Mouse (Mus musculus): Measurements from ENCODE around the gene Kbtbd8. TPM values are rescaled to one million over a fixed set of nuclear protein-coding genes. Genes with fewer than 3 reads are reported as not detected.

The Kbtbd8 gene
- polyA plus RNA-seq, 1 experiment from 2014 or later: 1.4 TPM

- peak; percentile 36 for TF ChIP-seq CTCF (IDR thresholded peaks at IDR 0.05; ENCODE audit: low read depth)
- no peaks in the 10 kb centered on the region for H3K4me1 ChIP-seq (replicated peaks; ENCODE audit: insufficient read depth, low read length)
- H3K4me2 ChIP-seq (ENCODE audit: low read length): peak overlapping the region; percentile 79
- H3K4me3 ChIP-seq (replicated peaks; ENCODE audit: low read depth, low read length): peak overlapping the region; percentile 84
- peak overlapping the region; percentile 50 for H3K9ac ChIP-seq (ENCODE audit: low read depth, low read length)
- under 1% methylated on average over 86 of the region's 103 CpGs for WGBS
- ATAC-seq (replicated peaks; ENCODE audit: low FRiP score, low read depth) (peak; percentile 100), DNase-seq (ENCODE audit: low spot score) (peak; percentile 99)
- no peaks in the 10 kb centered on the region for H3K36me3 ChIP-seq (ENCODE audit: insufficient read depth, low read length)
- no peak overlapping the region for H3K27ac ChIP-seq
- no peaks in the 10 kb centered on the region for H3K9me3 ChIP-seq (replicated peaks; ENCODE audit: low read length)
- no peaks in the 10 kb centered on the region for H3K27me3 ChIP-seq (ENCODE audit: insufficient read depth, low read length)
Observed at GRCm38 (mm10) chr6:95117614-95118541, 838 bp downstream of the Kbtbd8 start.

GRCm38 (mm10) chr6:95119389-95119788, 2.3 kb downstream of the Kbtbd8 start:
- no peaks in the 10 kb centered on the region for H3K4me1 ChIP-seq (replicated peaks; ENCODE audit: insufficient read depth, low read length)
- no peak for TF ChIP-seq CTCF (IDR thresholded peaks at IDR 0.05; ENCODE audit: low read depth)
- no peak overlapping the region for H3K4me2 ChIP-seq (ENCODE audit: low read length)
- no peak for DNase-seq (ENCODE audit: low spot score)
- H3K27me3 ChIP-seq (ENCODE audit: insufficient read depth, low read length): no peaks in the 10 kb centered on the region
- WGBS: 85% methylated on average over 3 of the region's 3 CpGs
- H3K36me3 ChIP-seq (ENCODE audit: insufficient read depth, low read length): no peaks in the 10 kb centered on the region
- H3K9ac ChIP-seq (ENCODE audit: low read depth, low read length): no peak overlapping the region
- no peak overlapping the region for H3K4me3 ChIP-seq (replicated peaks; ENCODE audit: low read depth, low read length)
- no peak overlapping the region for H3K27ac ChIP-seq
- no peak for ATAC-seq (replicated peaks; ENCODE audit: low FRiP score, low read depth)
- H3K9me3 ChIP-seq (replicated peaks; ENCODE audit: low read length): no peaks in the 10 kb centered on the region

- no peak overlapping the region for H3K4me3 ChIP-seq (replicated peaks; ENCODE audit: low read depth, low read length)
- TF ChIP-seq CTCF (IDR thresholded peaks at IDR 0.05; ENCODE audit: low read depth): no peak
- ATAC-seq (replicated peaks; ENCODE audit: low FRiP score, low read depth): no peak
Observed at GRCm38 (mm10) chr6:95149931-95150534, 33.0 kb downstream of the Kbtbd8 start.

GRCm38 (mm10) chr6:95150885-95151284, 33.8 kb downstream of the Kbtbd8 start:
- Histone ChIP-seq H3K9me3 (replicated peaks; ENCODE audit: low read length) (no peaks in the 10 kb centered on the region), H3K36me3 (ENCODE audit: insufficient read depth, low read length) (no peaks in the 10 kb centered on the region), H3K4me3 (replicated peaks; ENCODE audit: low read depth, low read length) (no peak overlapping the region), H3K27ac (no peak overlapping the region), H3K27me3 (ENCODE audit: insufficient read depth, low read length) (no peaks in the 10 kb centered on the region), H3K4me1 (replicated peaks; ENCODE audit: insufficient read depth, low read length) (no peaks in the 10 kb centered on the region), H3K9ac (ENCODE audit: low read depth, low read length) (no peak overlapping the region), H3K4me2 (ENCODE audit: low read length) (no peak overlapping the region)
- TF ChIP-seq CTCF (IDR thresholded peaks at IDR 0.05; ENCODE audit: low read depth): no peak
- DNase-seq (ENCODE audit: low spot score): no peak
- ATAC-seq (replicated peaks; ENCODE audit: low FRiP score, low read depth): no peak
- 92% methylated on average over 4 of the region's 4 CpGs for WGBS

More at GRCm38 (mm10) chr6:95149931-95150534, 33.0 kb downstream of the Kbtbd8 start:
- Histone ChIP-seq H3K36me3 (ENCODE audit: insufficient read depth, low read length) (no peaks in the 10 kb centered on the region), H3K9me3 (replicated peaks; ENCODE audit: low read length) (no peaks in the 10 kb centered on the region), H3K27ac (no peak overlapping the region), H3K4me1 (replicated peaks; ENCODE audit: insufficient read depth, low read length) (no peaks in the 10 kb centered on the region), H3K9ac (ENCODE audit: low read depth, low read length) (no peak overlapping the region), H3K27me3 (ENCODE audit: insufficient read depth, low read length) (no peaks in the 10 kb centered on the region), H3K4me2 (ENCODE audit: low read length) (no peak overlapping the region)
- 30% methylated on average over 6 of the region's 6 CpGs for WGBS
- no peak for DNase-seq (ENCODE audit: low spot score)

- ATAC-seq (replicated peaks; ENCODE audit: low FRiP score, low read depth) (no peak), DNase-seq (ENCODE audit: low spot score) (no peak)
- Histone ChIP-seq H3K4me3 (replicated peaks; ENCODE audit: low read depth, low read length) (no peak overlapping the region), H3K9me3 (replicated peaks; ENCODE audit: low read length) (no peaks in the 10 kb centered on the region), H3K4me1 (replicated peaks; ENCODE audit: insufficient read depth, low read length) (no peaks in the 10 kb centered on the region), H3K4me2 (ENCODE audit: low read length) (no peak overlapping the region), H3K36me3 (ENCODE audit: insufficient read depth, low read length) (no peaks in the 10 kb centered on the region), H3K27ac (no peak overlapping the region), H3K27me3 (ENCODE audit: insufficient read depth, low read length) (no peaks in the 10 kb centered on the region), H3K9ac (ENCODE audit: low read depth, low read length) (no peak overlapping the region)
- TF ChIP-seq CTCF (IDR thresholded peaks at IDR 0.05; ENCODE audit: low read depth): no peak
- 74% methylated on average over 2 of the region's 2 CpGs for WGBS
Observed at GRCm38 (mm10) chr6:95151563-95151962, 34.5 kb downstream of the Kbtbd8 start.

- H3K9ac ChIP-seq (ENCODE audit: low read depth, low read length): no peak overlapping the region
- DNase-seq (ENCODE audit: low spot score) (no peak), ATAC-seq (replicated peaks; ENCODE audit: low FRiP score, low read depth) (no peak)
- no peaks in the 10 kb centered on the region for H3K9me3 ChIP-seq (replicated peaks; ENCODE audit: low read length)
- 34% methylated on average over 4 of the region's 4 CpGs for WGBS
- TF ChIP-seq CTCF (IDR thresholded peaks at IDR 0.05; ENCODE audit: low read depth): no peak
- H3K4me3 ChIP-seq (replicated peaks; ENCODE audit: low read depth, low read length): no peak overlapping the region
- no peaks in the 10 kb centered on the region for H3K4me1 ChIP-seq (replicated peaks; ENCODE audit: insufficient read depth, low read length)
- no peaks in the 10 kb centered on the region for H3K27me3 ChIP-seq (ENCODE audit: insufficient read depth, low read length)
- no peaks in the 10 kb centered on the region for H3K36me3 ChIP-seq (ENCODE audit: insufficient read depth, low read length)
- no peak overlapping the region for H3K27ac ChIP-seq
- no peak overlapping the region for H3K4me2 ChIP-seq (ENCODE audit: low read length)
Observed at GRCm38 (mm10) chr6:95163965-95164364, 46.9 kb downstream of the Kbtbd8 start.

All from kidney, postnatal 0 days (tissue).